Mouse (Mus musculus) NIH3T3 (cell line): ENCODE measurements around the gene Ass1.

Experiments used
- DNase-seq: peaks from one replicate; pipeline ENCODE4 v3.0.0-alpha.2; 2012; ENCODE audit warnings: low read depth

Gene Ass1

DNA sequence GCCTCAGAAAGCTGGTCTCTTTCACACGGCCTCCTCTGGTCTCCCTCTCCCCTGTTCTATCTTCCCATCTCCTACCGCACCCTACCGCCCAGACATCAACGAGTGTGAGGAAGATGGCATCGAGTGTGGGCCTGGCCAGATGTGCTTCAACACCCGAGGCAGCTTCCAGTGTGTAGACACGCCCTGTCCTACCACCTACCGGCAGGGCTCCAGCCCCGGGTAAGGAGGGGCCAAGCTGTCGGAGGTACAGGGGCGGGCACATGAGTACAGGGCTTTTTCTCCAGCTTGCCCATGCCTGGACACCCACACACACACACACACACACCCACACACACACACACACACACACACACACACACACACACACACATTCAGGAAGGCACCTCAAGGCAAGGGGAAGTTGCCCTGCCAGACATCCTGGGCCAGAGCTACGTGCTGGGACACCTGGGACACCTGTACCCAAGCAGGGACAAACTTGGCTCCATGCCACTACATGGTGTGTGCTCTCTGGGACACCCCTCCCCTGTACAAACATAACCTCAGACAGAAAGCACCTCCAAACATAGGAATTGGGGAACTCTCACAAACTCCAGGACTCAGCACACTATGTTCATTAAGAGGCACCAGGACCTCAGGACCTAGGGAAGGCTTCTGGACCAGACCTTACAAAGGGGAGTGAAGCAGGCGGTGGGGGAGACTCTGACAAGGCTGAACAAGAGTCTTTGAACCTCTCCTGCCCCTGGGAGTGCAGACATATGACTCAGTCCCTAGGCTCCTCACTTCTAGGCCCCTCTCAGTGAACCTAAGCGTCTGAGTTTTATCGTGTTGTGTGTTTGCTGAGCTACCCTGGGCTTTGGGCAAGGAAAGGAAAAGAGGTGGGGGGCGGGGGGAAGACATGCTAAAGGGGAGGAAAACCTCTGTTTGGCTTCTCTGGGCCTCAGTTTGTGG is 10.7 kb upstream of the Ass1 start:
- no peak for DNase-seq

DNA sequence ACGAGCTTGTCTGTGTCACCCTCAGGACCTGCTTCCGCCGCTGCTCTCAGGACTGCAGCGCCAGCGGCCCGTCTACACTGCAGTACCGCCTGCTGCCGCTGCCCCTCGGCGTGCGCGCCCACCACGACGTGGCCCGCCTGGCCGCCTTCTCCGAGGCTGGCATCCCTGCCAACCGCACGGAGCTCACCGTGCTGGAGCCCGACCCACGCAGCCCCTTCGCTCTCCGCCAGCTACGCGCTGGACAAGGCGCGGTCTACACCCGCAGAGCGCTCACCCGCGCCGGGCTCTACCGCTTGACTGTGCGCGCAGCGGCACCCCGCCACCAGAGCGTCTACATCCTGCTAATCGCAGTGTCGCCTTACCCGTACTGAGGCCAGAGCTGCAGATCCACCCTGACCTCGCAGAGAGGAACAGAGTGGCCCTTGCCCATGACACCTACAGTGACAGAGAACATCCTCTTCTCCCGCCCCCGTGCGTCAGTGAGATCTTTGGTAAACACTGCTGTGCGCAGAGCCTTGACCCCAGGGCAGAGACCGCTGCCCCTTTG is 9.9 kb upstream of the Ass1 start:
- DNase-seq, result no peak

DNA sequence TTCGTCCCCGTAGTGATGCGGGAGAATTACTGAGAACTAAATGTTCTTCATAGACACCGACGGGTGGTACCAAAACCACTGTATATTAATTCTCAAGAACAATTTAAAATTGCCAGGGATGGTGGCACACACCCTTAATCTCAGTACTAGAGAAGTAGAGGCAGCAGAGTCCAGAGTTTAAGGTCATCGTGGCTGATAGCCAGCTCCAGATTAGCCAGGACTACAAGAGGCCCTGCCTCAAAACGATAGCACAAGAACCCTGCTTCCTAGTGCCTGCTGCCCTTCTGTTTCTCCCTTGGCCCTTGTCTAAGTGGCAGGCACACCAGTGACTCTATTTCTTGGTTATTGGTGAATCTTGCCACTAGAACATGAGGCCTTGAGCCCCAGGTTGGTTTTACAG is 9.1 kb upstream of the Ass1 start:
- DNase-seq, result no peak

- no peak for DNase-seq
Observed at GRCm38 (mm10) chr2:31462051-31462450, 8.0 kb upstream of the Ass1 start.

- DNase-seq, result no peak
Observed at GRCm38 (mm10) chr2:31463253-31463652, 6.8 kb upstream of the Ass1 start.

DNA sequence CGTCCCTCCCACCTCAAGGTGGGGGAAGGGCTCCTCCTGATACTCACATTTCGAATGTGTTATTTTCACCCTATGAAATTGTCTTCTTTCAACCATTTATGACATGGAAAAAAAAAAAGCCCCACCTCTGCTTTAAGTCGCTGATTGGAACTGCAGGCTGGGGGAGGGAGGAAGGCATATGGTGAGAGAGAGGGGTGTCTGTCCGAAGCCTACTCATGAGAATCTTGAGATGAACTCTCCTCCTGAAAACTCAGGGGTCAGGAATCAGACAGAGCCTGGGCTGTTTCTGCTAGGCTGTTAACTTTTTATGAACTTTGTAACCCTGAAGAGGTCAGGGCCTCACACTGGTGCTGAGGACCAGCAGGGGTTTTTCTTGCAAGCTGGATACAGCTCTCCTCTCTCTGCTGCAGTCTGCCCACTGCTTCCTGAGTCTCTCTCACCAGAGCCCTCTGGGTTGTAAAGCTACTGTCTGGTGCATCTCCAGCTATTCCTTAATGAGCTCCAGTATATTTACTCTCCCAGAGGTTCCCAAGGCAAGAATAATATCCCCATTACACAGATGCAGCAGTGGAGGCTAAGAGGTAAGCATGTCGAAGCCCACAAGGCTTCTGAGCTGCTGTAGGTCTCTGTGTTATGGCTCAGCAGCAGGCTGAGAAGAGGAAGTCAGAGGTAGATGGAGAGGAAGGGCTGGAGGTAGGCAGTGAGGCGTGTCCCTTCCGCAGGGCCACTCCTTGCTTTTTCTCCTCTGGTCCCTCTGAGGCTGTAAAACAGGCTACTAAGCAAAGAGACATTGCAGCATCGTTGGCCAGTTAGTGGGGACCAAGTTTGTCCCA is 6.1 kb upstream of the Ass1 start:
- no peak for DNase-seq

DNA sequence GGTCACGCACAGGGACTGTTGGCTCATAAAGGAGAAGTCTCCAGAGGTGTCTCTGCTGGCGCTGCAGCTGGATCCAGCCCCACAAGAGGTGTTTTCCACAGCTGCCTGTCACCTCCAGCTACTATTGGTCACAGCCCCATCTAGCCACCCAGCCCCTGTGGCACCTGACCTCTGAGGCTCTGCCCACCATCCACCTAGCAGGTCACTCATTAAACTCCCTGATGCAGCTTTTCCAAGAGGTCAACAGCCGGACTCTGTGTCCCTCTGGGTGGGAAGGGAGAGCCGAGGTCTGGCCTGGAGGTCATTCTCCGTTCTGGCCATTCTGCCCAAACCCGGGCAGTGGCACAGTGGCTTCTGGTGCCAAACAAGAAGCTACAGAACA is 5.5 kb upstream of the Ass1 start:
- DNase-seq, result no peak

GRCm38 (mm10) chr2:31467457-31467856 is 2.5 kb upstream of the Ass1 start:
- DNase-seq, result peak; percentile 40

GRCm38 (mm10) chr2:31468857-31469256 is 1.1 kb upstream of the Ass1 start:
- no peak for DNase-seq

- no peak for DNase-seq
Observed at GRCm38 (mm10) chr2:31469480-31469879, 527 bp upstream of the Ass1 start.

DNA sequence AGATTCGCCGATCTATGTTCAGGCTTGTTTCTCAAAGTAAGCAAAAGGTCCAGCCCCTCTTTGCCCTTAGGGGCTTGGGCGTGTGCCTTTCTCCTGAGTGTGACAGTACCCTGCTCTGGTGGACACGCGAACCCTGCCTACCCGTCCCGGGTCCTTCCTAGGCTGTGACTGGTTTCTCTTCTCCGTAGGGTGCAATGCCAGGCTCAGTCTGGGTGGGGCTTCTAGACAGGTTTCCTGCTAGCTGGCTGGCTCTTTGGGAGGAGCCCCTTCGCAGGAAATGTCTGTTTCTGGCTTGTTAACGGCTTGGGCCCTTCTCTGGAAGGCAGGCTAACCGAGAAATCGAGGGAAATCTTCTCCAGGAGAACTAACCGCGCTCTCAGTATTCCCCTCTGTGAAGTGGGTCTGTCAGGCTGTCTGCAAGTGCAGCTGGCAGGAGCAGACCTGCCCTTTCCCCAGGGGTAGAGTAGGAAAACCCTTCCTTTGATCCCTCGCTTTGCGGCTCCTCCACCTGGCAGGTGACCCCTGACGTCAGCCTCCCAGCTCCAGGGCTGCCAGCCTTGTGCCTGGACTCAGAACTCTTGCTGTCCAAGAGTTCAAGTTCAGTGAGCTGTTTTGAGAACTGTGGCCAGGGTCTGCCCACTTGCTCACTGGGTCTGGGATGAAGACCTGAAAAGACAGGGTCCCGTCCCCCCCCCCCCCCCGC is 827 bp downstream of the Ass1 start:
- DNase-seq, result no peak

GRCm38 (mm10) chr2:31471611-31472010 is 1.6 kb downstream of the Ass1 start:
- DNase-seq, result no peak

DNA sequence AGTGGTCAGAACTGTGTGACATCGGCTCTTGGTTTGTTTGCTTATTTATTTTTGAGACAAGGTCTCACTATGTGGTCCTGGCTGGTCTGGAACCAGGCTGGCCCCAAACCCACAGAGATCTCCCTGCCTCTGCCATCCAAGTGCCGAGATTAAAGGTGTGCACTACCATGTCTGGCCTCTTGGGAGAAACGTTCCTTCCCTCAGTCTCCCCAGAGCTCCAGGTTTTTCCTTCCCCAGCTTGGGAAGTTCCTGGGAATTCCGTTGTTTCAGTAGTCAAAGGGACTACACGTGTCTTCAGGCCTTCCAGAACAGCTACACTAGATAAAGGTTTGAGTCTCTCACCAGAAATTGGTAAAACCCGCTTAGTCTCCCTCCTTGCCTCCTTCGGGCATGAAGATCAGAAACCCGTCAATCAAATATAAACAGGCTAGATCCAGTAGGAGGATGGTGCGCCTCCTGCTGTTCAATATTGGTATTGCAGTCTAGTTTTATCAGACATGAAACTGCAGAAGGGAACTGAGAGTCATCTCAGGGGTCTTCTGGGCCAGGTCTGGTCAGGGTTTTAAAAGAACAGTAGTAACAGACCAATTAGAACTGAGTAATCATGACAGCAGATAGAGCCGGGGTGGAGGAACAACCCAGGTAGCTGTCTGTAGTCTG is 2.5 kb downstream of the Ass1 start:
- DNase-seq, result peak; percentile 81

DNA sequence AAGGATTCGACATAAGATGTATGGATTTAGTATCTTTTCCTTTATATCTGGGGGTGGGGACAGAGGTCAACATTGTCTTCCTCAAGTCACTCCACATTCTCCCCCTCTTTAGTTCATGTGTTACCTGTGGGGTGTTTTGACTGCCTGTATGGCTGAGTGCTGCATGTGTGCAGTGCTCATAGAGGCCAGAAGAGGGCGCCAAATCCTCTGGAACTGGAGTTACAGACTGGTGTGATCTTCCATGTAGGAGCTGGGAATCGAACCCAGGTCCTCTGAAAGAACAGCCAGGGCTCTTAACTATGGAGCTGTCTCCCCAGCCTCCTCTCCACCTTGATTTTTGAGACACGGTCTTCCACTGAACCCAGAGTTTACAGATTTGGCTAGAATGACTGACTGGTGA is 3.9 kb downstream of the Ass1 start:
- no peak for DNase-seq

GRCm38 (mm10) chr2:31474686-31475085 is 4.7 kb downstream of the Ass1 start:
- DNase-seq, result no peak

GRCm38 (mm10) chr2:31476107-31476820 is 6.3 kb downstream of the Ass1 start:
- DNase-seq, result no peak

DNA sequence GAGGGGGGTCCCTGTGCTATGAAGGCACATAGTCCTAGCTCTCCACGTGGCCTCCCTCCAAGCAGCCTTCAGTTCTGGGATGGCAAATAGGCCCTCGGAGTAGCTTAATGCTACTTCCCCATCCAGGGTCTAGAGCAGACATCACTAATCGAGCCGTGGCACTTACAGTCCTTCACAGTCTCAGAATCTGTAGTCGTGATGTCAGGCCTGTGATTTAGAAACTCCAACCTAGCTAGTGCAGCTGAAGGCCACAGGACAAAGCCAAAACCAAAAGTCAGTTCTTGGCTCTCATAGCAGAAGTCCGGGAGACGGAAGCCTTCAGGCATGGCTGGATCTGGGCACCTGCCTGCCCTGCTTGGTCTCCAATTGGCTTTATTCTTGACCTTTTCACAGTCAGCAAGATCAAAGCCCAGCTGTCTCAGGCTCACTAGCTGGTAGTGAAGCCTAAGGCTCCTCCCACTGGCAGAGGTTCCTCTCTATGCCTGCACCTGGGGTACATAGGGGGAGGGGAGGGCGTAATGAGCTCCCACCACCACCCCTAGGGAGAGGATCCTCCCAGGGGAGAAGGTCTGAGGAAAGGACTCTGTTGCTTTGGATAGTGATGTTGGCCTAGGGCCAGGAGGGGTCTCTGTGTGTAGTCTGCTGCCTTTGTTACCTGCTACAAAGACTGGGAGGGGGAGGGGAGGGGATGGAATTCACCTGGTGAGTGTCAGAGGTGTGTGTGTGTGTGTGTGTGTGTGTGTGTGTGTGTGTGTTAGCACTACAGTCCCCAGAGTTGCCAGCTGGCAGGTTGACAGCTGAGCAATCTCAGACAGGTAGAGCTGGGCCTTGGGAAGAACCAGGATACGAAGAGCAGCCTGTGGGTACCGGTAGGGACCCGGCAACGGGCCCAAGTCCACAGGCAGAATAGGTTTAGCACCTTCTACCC is 7.5 kb downstream of the Ass1 start:
- no peak for DNase-seq

DNA sequence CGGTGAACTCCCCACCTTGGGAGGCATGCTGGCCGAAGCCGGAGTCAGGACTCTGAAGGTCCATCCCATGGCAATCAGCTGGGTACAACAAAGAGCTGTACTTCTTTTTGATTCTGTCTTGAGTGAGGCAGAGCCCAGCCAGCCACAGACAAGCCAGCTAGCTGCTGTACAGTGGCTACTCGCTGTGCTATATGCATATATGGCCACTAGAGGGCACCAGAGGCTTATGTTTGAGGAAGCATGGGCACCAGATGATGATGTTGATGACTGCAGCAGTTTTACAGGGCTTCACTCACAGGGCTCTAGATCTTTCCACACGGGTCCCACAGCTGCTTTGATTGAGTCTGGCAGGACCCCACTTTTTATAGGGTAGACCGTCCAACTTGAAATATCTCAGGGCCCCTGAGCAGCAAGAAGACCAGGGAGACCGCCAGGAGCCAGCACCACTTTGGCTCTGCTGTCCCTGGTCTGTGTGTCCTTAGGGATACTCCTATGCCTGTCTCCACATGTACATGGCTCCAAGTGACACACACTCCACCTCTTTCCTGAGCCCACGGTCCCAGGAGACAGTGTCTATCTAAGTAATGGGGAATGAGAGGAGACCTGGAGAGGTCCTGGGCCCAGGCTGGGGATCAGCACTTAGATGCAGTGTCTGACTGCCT is 13.0 kb downstream of the Ass1 start:
- peak; percentile 95 for DNase-seq

- peak; percentile 84 for DNase-seq
Observed at GRCm38 (mm10) chr2:31484187-31484586, 14.2 kb downstream of the Ass1 start.
